10 mouse cellular contexts compared by ENCODE assay signal in genomic region chr9:14730941-14731541, GRCm38 (mm10). TPM values are rescaled to one million over a fixed set of nuclear protein-coding genes. Genes with fewer than 3 reads are reported as not detected.
A peak's percentile ranks its signal among the peaks of the same experiment; 100 is the strongest.
DNase-seq lines count a peak whose midpoint lies in the region; ATAC-seq and TF ChIP-seq lines count a peak whose summit lies in the region.
"Had no signal": no experiment of that assay in that cellular context is flagged by ENCODE, and none has a peak within 500 bp of the region (broad histone marks: within the 10 kb centered on the region; RNA-seq: fewer than 3 reads in every experiment).

No protein-coding gene starts in this region.

- H3K4me1 ChIP-seq in lung, embryonic 15.5 days, result 0 out of 2 replicates have a peak, but pooled peaks cover 7% of the 10 kb centered on the region
- H3K4me1 ChIP-seq in lung, adult 2 months (ENCODE audit: control insufficient read depth, insufficient read depth, low read length), result peaks cover 8% of the 10 kb centered on the region
- no peaks in the 10 kb centered on the region for H3K4me1 ChIP-seq in heart, postnatal 0 days (ENCODE audit: control insufficient read depth, insufficient read depth)
- H3K4me1 ChIP-seq in stomach, embryonic 16.5 days (ENCODE audit: control insufficient read depth, insufficient read depth, low read length), result peaks cover 13% of the 10 kb centered on the region; the same call in 1 of the 2 replicates

- H3K27me3 ChIP-seq in lung, embryonic 15.5 days, result no peaks in the 10 kb centered on the region
- H3K27me3 ChIP-seq in heart, postnatal 0 days (ENCODE audit: control insufficient read depth, insufficient read depth, low read length), result no peaks in the 10 kb centered on the region
- no peaks in the 10 kb centered on the region for H3K27me3 ChIP-seq in stomach, embryonic 16.5 days (ENCODE audit: control insufficient read depth, insufficient read depth, low read length)

- no peak for TF ChIP-seq CTCF in lung, adult 2 months (IDR thresholded peaks at IDR 0.05; ENCODE audit: insufficient read depth, low read length)
- TF ChIP-seq CTCF in heart, postnatal 0 days (IDR thresholded peaks at IDR 0.05; ENCODE audit: low read depth), result no peak

- no peak for TF ChIP-seq POLR2A in lung, adult 2 months (IDR thresholded peaks at IDR 0.05; ENCODE audit: borderline replicate concordance, extremely low read depth, low read depth, low read length)

- no peak for TF ChIP-seq EP300 in heart, postnatal 0 days (IDR thresholded peaks at IDR 0.05; ENCODE audit: low read depth)

- H3K9ac ChIP-seq in lung, embryonic 15.5 days, result no peak overlapping the region
- H3K9ac ChIP-seq in heart, postnatal 0 days (replicated peaks; ENCODE audit: low read depth, low read length), result no peak overlapping the region
- no peak overlapping the region for H3K9ac ChIP-seq in stomach, embryonic 16.5 days (ENCODE audit: low read length)

- no peak overlapping the region for H3K4me2 ChIP-seq in lung, embryonic 15.5 days
- H3K4me2 ChIP-seq in heart, postnatal 0 days (ENCODE audit: low read depth, low read length), result no peak overlapping the region
- no peak overlapping the region for H3K4me2 ChIP-seq in stomach, embryonic 16.5 days (ENCODE audit: low read depth, low read length)

- WGBS in lung, embryonic 15.5 days, result 13% methylated on average over 9 of the region's 9 CpGs
- 27% methylated on average over 9 of the region's 9 CpGs for WGBS in lung, adult 2 months
- WGBS in heart, postnatal 0 days, result 44% methylated on average over 9 of the region's 9 CpGs
- WGBS in stomach, embryonic 16.5 days, result 24% methylated on average over 9 of the region's 9 CpGs

- no peak for DNase-seq in lung, adult 2 months
- no peak for DNase-seq in heart, postnatal 0 days (ENCODE audit: low spot score)
- peak; percentile 35 to 49 for DNase-seq in kidney, postnatal 36 days
- DNase-seq in natural killer cell, adult 2 months (ENCODE audit: low spot score in 2 of 2), result no peak
- no peak for DNase-seq in frontal cortex, postnatal 36 days (ENCODE audit: low spot score in 2 of 2)
- no peak for DNase-seq in layer of hippocampus, adult 9-10 months (ENCODE audit: low spot score)

- no peaks in the 10 kb centered on the region for H3K9me3 ChIP-seq in lung, embryonic 15.5 days
- no peaks in the 10 kb centered on the region for H3K9me3 ChIP-seq in heart, postnatal 0 days (replicated peaks; ENCODE audit: control insufficient read depth, low read length)
- no peaks in the 10 kb centered on the region for H3K9me3 ChIP-seq in stomach, embryonic 16.5 days (replicated peaks; ENCODE audit: control insufficient read depth, low read length)

- peak; percentile 67 for ATAC-seq in lung, embryonic 15.5 days (ENCODE audit: borderline replicate concordance, extremely low read depth, low FRiP score, low TSS enrichment)
- ATAC-seq in heart, postnatal 0 days (ENCODE audit: insufficient read depth, low read depth), result peak; percentile 63
- ATAC-seq in stomach, embryonic 16.5 days (ENCODE audit: insufficient read depth, low FRiP score), result peak; percentile 69; the same call in 1 of the 2 replicates

- H3K36me3 ChIP-seq in lung, embryonic 15.5 days, result no peaks in the 10 kb centered on the region
- no peaks in the 10 kb centered on the region for H3K36me3 ChIP-seq in heart, postnatal 0 days (replicated peaks; ENCODE audit: control insufficient read depth, insufficient read depth, low read length)
- H3K36me3 ChIP-seq in stomach, embryonic 16.5 days (ENCODE audit: control insufficient read depth, insufficient read depth, low read length), result no peaks in the 10 kb centered on the region

- no peak overlapping the region for H3K27ac ChIP-seq in lung, embryonic 15.5 days
- no peak overlapping the region for H3K27ac ChIP-seq in heart, postnatal 0 days (ENCODE audit: low read depth)
- no peak overlapping the region for H3K27ac ChIP-seq in stomach, embryonic 16.5 days (ENCODE audit: low read length)

- no peak overlapping the region for H3K4me3 ChIP-seq in lung, embryonic 15.5 days
- H3K4me3 ChIP-seq in lung, adult 2 months (replicated peaks; ENCODE audit: extremely low read depth, low read depth, low read length), result no peak overlapping the region
- no peak overlapping the region for H3K4me3 ChIP-seq in heart, postnatal 0 days (ENCODE audit: low read depth, low read length)
- no peak overlapping the region for H3K4me3 ChIP-seq in stomach, embryonic 16.5 days (replicated peaks; ENCODE audit: low read length)

RNA-seq across cellular contexts. Expression of gene Piwil4, which starts 9.5 kb away (rescaled TPM):
- polyA plus RNA-seq in lung, embryonic 15.5 days (2015; fragmentation: Nextera tagmentation; extraction: Ambion mirVana), result 0.23 and 0.25 TPM in 2 replicates
- polyA plus RNA-seq in lung, adult 2 months (2012; rRNA removed), result 4.6 and 5.6 TPM in 2 replicates
- not detected in 2 replicates for total RNA-seq in heart, postnatal 0 days (2014; rRNA removed; ENCODE audit: low replicate concordance)
- polyA plus RNA-seq in heart, postnatal 0 days (2015; fragmentation: Nextera tagmentation; extraction: Ambion mirVana), result 0.07 and 0.12 TPM in 2 replicates
- 0.07 and 0.15 TPM in 2 replicates for polyA plus RNA-seq in stomach, embryonic 16.5 days (2015; fragmentation: Nextera tagmentation; extraction: Ambion mirVana)

RNA-seq across cellular contexts. Expression of gene Fut4, which starts 21.2 kb away (rescaled TPM):
- 2.9 and 3.6 TPM in 2 replicates for polyA plus RNA-seq in lung, embryonic 15.5 days (2015; fragmentation: Nextera tagmentation; extraction: Ambion mirVana)
- polyA plus RNA-seq in lung, adult 2 months (2012; rRNA removed), result 3.5 and 5.3 TPM in 2 replicates
- total RNA-seq in heart, postnatal 0 days (2014; rRNA removed; ENCODE audit: low replicate concordance), result 1.6 TPM in 1 of 2 replicates, not detected in the other
- 0.27 and 0.40 TPM in 2 replicates for polyA plus RNA-seq in heart, postnatal 0 days (2015; fragmentation: Nextera tagmentation; extraction: Ambion mirVana)
- polyA plus RNA-seq in stomach, embryonic 16.5 days (2015; fragmentation: Nextera tagmentation; extraction: Ambion mirVana), result 6.7 and 6.9 TPM in 2 replicates

RNA-seq across cellular contexts. Expression of gene 1700012B09Rik, which starts 39.8 kb away (rescaled TPM):
- polyA plus RNA-seq in lung, embryonic 15.5 days (2015; fragmentation: Nextera tagmentation; extraction: Ambion mirVana), result 2.5 and 3.4 TPM in 2 replicates
- polyA plus RNA-seq in lung, adult 2 months (2012; rRNA removed), result 0.72 and 1.6 TPM in 2 replicates
- not detected in 2 replicates for total RNA-seq in heart, postnatal 0 days (2014; rRNA removed; ENCODE audit: low replicate concordance)
- not detected in 2 replicates for polyA plus RNA-seq in heart, postnatal 0 days (2015; fragmentation: Nextera tagmentation; extraction: Ambion mirVana)
- polyA plus RNA-seq in stomach, embryonic 16.5 days (2015; fragmentation: Nextera tagmentation; extraction: Ambion mirVana), result not detected in 2 replicates
- polyA plus RNA-seq: large intestine, adult 2 months; spleen, adult 2 months had no signal

RNA-seq across cellular contexts. Expression of gene Mre11a, which starts 53.4 kb away (rescaled TPM):
- polyA plus RNA-seq in lung, embryonic 15.5 days (2015; fragmentation: Nextera tagmentation; extraction: Ambion mirVana), result 28.0 and 28.7 TPM in 2 replicates
- 2.1 and 3.8 TPM in 2 replicates for polyA plus RNA-seq in lung, adult 2 months (2012; rRNA removed)
- total RNA-seq in heart, postnatal 0 days (2014; rRNA removed; ENCODE audit: low replicate concordance), result 8.2 and 9.9 TPM in 2 replicates
- polyA plus RNA-seq in heart, postnatal 0 days (2015; fragmentation: Nextera tagmentation; extraction: Ambion mirVana), result 6.0 and 6.4 TPM in 2 replicates
- polyA plus RNA-seq in stomach, embryonic 16.5 days (2015; fragmentation: Nextera tagmentation; extraction: Ambion mirVana), result 21.9 and 22.5 TPM in 2 replicates

RNA-seq across cellular contexts. Expression of gene Ankrd49, which starts 53.6 kb away (rescaled TPM):
- polyA plus RNA-seq in lung, embryonic 15.5 days (2015; fragmentation: Nextera tagmentation; extraction: Ambion mirVana), result 36.1 and 38.0 TPM in 2 replicates
- 3.3 and 5.0 TPM in 2 replicates for polyA plus RNA-seq in lung, adult 2 months (2012; rRNA removed)
- 7.8 and 25.8 TPM in 2 replicates for total RNA-seq in heart, postnatal 0 days (2014; rRNA removed; ENCODE audit: low replicate concordance)
- polyA plus RNA-seq in heart, postnatal 0 days (2015; fragmentation: Nextera tagmentation; extraction: Ambion mirVana), result 15.5 and 18.0 TPM in 2 replicates
- 40.5 and 41.0 TPM in 2 replicates for polyA plus RNA-seq in stomach, embryonic 16.5 days (2015; fragmentation: Nextera tagmentation; extraction: Ambion mirVana)

Comparison
In these comparisons a context has a peak if more than half of its experiments do, and no peak if none do; other contexts are left out.
1. DNase-seq: peak in kidney, postnatal 36 days (2 of 2); none in lung, adult 2 months (single experiment), heart, postnatal 0 days (single experiment), natural killer cell, adult 2 months (0 of 2), frontal cortex, postnatal 36 days (0 of 2) and layer of hippocampus, adult 9-10 months (single experiment).
2. Peak in every context shown above with its lines, with median percentiles within 50 percentile points of each other: ATAC-seq.